Mouse (Mus musculus): ENCODE measurements around the gene Pou5f1. TPM values are rescaled to one million over a fixed set of nuclear protein-coding genes. Genes with fewer than 3 reads are reported as not detected.
"Not testable (repeated sequence)": the region's sequence is repeated elsewhere in the genome, so short reads cannot be mapped to it uniquely, and the experiment has no call there.

The Pou5f1 gene
- polyA plus RNA-seq, 1 experiment, result 397 TPM

- Histone ChIP-seq H3K27ac (ENCODE audit: insufficient read depth, low read length) (peak overlapping the region; percentile 74), H3K36me3 (ENCODE audit: control insufficient read depth, insufficient read depth, low read length, poor library complexity, severe bottlenecking) (peaks cover 23% of the 10 kb centered on the region), H3K4me1 (ENCODE audit: control insufficient read depth, insufficient read depth, low read length) (peaks cover 3% of the 10 kb centered on the region), H3K9me3 (replicated peaks; ENCODE audit: control insufficient read depth, insufficient read depth, low read length, poor library complexity, severe bottlenecking) (no peaks in the 10 kb centered on the region), H3K4me3 (ENCODE audit: low read depth, low read length) (peak overlapping the region; percentile 97), H3K9ac (ENCODE audit: low read depth, poor library complexity, severe bottlenecking) (peak overlapping the region; percentile 75), H3K27me3 (ENCODE audit: control insufficient read depth, insufficient read depth, low read length, poor library complexity, severe bottlenecking) (no peaks in the 10 kb centered on the region)
- no peak for TF ChIP-seq POLR2A (IDR thresholded peaks at IDR 0.05; ENCODE audit: insufficient read depth, low read length)
- no peak for TF ChIP-seq CTCF (IDR thresholded peaks at IDR 0.05; ENCODE audit: low read depth, low read length)
Observed at GRCm38 (mm10) chr17:35507556-35508260, 1.9 kb downstream of the Pou5f1 start.

GRCm38 (mm10) chr17:35508279-35508678 is 2.5 kb downstream of the Pou5f1 start:
- peak; percentile 12 for TF ChIP-seq CTCF (IDR thresholded peaks at IDR 0.05; ENCODE audit: low read depth, low read length)
- H3K9ac ChIP-seq (ENCODE audit: low read depth, poor library complexity, severe bottlenecking), result peak overlapping the region; percentile 75
- H3K27ac ChIP-seq (ENCODE audit: insufficient read depth, low read length), result peak overlapping the region; percentile 88
- H3K4me1 ChIP-seq (ENCODE audit: control insufficient read depth, insufficient read depth, low read length); H3K9me3 ChIP-seq (replicated peaks; ENCODE audit: control insufficient read depth, insufficient read depth, low read length, poor library complexity, severe bottlenecking); H3K27me3 ChIP-seq (ENCODE audit: control insufficient read depth, insufficient read depth, low read length, poor library complexity, severe bottlenecking): not testable (repeated sequence)
- H3K4me3 ChIP-seq (ENCODE audit: low read depth, low read length), result peak overlapping the region; percentile 97
- H3K36me3 ChIP-seq (ENCODE audit: control insufficient read depth, insufficient read depth, low read length, poor library complexity, severe bottlenecking), result peaks cover 28% of the 10 kb centered on the region

GRCm38 (mm10) chr17:35509284-35509683 is 3.5 kb downstream of the Pou5f1 start:
- Histone ChIP-seq H3K27ac (ENCODE audit: insufficient read depth, low read length) (peak overlapping the region; percentile 88), H3K4me1 (ENCODE audit: control insufficient read depth, insufficient read depth, low read length) (no peaks in the 10 kb centered on the region), H3K36me3 (ENCODE audit: control insufficient read depth, insufficient read depth, low read length, poor library complexity, severe bottlenecking) (peaks cover 31% of the 10 kb centered on the region), H3K27me3 (ENCODE audit: control insufficient read depth, insufficient read depth, low read length, poor library complexity, severe bottlenecking) (no peaks in the 10 kb centered on the region), H3K4me3 (ENCODE audit: low read depth, low read length) (peak overlapping the region; percentile 53), H3K9ac (ENCODE audit: low read depth, poor library complexity, severe bottlenecking) (peak overlapping the region; percentile 46), H3K9me3 (replicated peaks; ENCODE audit: control insufficient read depth, insufficient read depth, low read length, poor library complexity, severe bottlenecking) (no peaks in the 10 kb centered on the region)
- TF ChIP-seq CTCF (IDR thresholded peaks at IDR 0.05; ENCODE audit: low read depth, low read length), result peak; percentile 67
- no peak for TF ChIP-seq POLR2A (IDR thresholded peaks at IDR 0.05; ENCODE audit: insufficient read depth, low read length)
- TF ChIP-seq EP300 (IDR thresholded peaks at IDR 0.05; ENCODE audit: insufficient read depth, low read depth, low read length), result peak; percentile 93

GRCm38 (mm10) chr17:35512916-35513626 is 7.3 kb downstream of the Pou5f1 start:
- Histone ChIP-seq H3K9me3 (replicated peaks; ENCODE audit: control insufficient read depth, insufficient read depth, low read length, poor library complexity, severe bottlenecking) (no peaks in the 10 kb centered on the region), H3K4me3 (ENCODE audit: low read depth, low read length) (no peak overlapping the region), H3K27me3 (ENCODE audit: control insufficient read depth, insufficient read depth, low read length, poor library complexity, severe bottlenecking) (no peaks in the 10 kb centered on the region), H3K4me1 (ENCODE audit: control insufficient read depth, insufficient read depth, low read length) (no peaks in the 10 kb centered on the region), H3K9ac (ENCODE audit: low read depth, poor library complexity, severe bottlenecking) (no peak overlapping the region), H3K27ac (ENCODE audit: insufficient read depth, low read length) (peak overlapping the region; percentile 47), H3K36me3 (ENCODE audit: control insufficient read depth, insufficient read depth, low read length, poor library complexity, severe bottlenecking) (peaks cover 31% of the 10 kb centered on the region)
- peak; percentile 24 for TF ChIP-seq CTCF (IDR thresholded peaks at IDR 0.05; ENCODE audit: low read depth, low read length)
- TF ChIP-seq POLR2A (IDR thresholded peaks at IDR 0.05; ENCODE audit: insufficient read depth, low read length), result no peak
- no peak for TF ChIP-seq EP300 (IDR thresholded peaks at IDR 0.05; ENCODE audit: insufficient read depth, low read depth, low read length)

GRCm38 (mm10) chr17:35513886-35514285 is 8.1 kb downstream of the Pou5f1 start:
- Histone ChIP-seq H3K36me3 (ENCODE audit: control insufficient read depth, insufficient read depth, low read length, poor library complexity, severe bottlenecking) (peaks cover 27% of the 10 kb centered on the region), H3K27me3 (ENCODE audit: control insufficient read depth, insufficient read depth, low read length, poor library complexity, severe bottlenecking) (no peaks in the 10 kb centered on the region), H3K9ac (ENCODE audit: low read depth, poor library complexity, severe bottlenecking) (no peak overlapping the region), H3K27ac (ENCODE audit: insufficient read depth, low read length) (0 out of 2 replicates have a peak overlapping the region, but pooled peaks have one; percentile 47), H3K9me3 (replicated peaks; ENCODE audit: control insufficient read depth, insufficient read depth, low read length, poor library complexity, severe bottlenecking) (no peaks in the 10 kb centered on the region), H3K4me3 (ENCODE audit: low read depth, low read length) (no peak overlapping the region), H3K4me1 (ENCODE audit: control insufficient read depth, insufficient read depth, low read length) (no peaks in the 10 kb centered on the region)
- TF ChIP-seq EP300 (IDR thresholded peaks at IDR 0.05; ENCODE audit: insufficient read depth, low read depth, low read length), result no peak
- peak; percentile 70 for TF ChIP-seq CTCF (IDR thresholded peaks at IDR 0.05; ENCODE audit: low read depth, low read length)
- TF ChIP-seq POLR2A (IDR thresholded peaks at IDR 0.05; ENCODE audit: insufficient read depth, low read length), result no peak

GRCm38 (mm10) chr17:35514756-35515155 is 8.9 kb downstream of the Pou5f1 start:
- Histone ChIP-seq H3K9me3 (replicated peaks; ENCODE audit: control insufficient read depth, insufficient read depth, low read length, poor library complexity, severe bottlenecking) (no peaks in the 10 kb centered on the region), H3K4me3 (ENCODE audit: low read depth, low read length) (no peak overlapping the region), H3K9ac (ENCODE audit: low read depth, poor library complexity, severe bottlenecking) (peak overlapping the region; percentile 10; the same call in 1 of the 2 replicates), H3K4me1 (ENCODE audit: control insufficient read depth, insufficient read depth, low read length) (no peaks in the 10 kb centered on the region), H3K27ac (ENCODE audit: insufficient read depth, low read length) (no peak overlapping the region), H3K27me3 (ENCODE audit: control insufficient read depth, insufficient read depth, low read length, poor library complexity, severe bottlenecking) (no peaks in the 10 kb centered on the region), H3K36me3 (ENCODE audit: control insufficient read depth, insufficient read depth, low read length, poor library complexity, severe bottlenecking) (peaks cover 26% of the 10 kb centered on the region)
- no peak for TF ChIP-seq EP300 (IDR thresholded peaks at IDR 0.05; ENCODE audit: insufficient read depth, low read depth, low read length)
- TF ChIP-seq POLR2A (IDR thresholded peaks at IDR 0.05; ENCODE audit: insufficient read depth, low read length), result no peak
- no peak for TF ChIP-seq CTCF (IDR thresholded peaks at IDR 0.05; ENCODE audit: low read depth, low read length)

Measured in ES-Bruce4 (cell line).